Mouse (Mus musculus): ENCODE measurements around the gene Zfp507.

DNA sequence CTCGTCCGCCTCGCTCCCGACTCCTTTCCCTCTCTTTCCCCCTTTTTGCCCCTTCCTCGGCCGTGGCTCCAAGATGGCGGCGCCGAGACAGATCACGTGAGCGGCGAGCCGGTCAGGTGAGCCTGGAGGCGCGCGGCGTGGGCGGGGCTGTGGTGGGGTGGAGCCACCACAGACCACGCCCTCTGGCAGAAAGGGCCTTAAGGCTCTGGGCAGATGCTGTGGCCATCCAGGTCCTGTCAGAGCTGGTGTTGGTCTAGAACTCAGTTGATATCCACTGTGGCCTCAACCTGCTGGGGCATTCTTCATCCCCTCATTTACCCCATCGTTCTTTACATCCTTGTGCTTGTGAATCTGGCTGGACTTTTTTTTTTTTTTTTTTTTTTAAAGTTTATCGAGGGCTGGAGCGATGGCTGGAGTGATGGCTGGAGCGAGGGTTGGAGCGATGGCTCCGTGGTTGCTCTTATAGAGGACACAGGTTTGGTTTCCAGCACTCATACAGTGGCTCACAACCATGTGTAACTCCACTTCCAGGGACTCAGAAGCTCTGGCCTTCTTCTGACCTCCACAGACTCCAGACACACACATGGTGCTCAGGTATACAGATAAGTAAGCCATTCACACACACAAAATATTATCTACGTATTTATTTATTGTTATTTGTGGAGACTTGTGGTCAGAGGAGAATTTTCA lies at the start of gene Zfp507:
- TF ChIP-seq CTCF (conservative IDR thresholded peaks at IDR 0.05; ENCODE audit: low read length) (no peak), NANOG (IDR thresholded peaks at IDR 0.05; ENCODE audit: borderline replicate concordance, low read length) (no peak)
